Mouse (Mus musculus): ENCODE measurements around the gene Styk1.
"Not testable (repeated sequence)": the region's sequence is repeated elsewhere in the genome, so short reads cannot be mapped to it uniquely, and the experiment has no call there.

The Styk1 gene

GRCm38 (mm10) chr6:131292991-131293788 lies 60.2 kb downstream of the Styk1 start, which contains the start of gene Magohb:
Gene Magohb (minus strand): TSS chr6:131293244.
- DNase-seq (ENCODE audit: low read depth, low spot score), result peak; percentile 69

GRCm38 (mm10) chr6:131292276-131292990 lies 61.0 kb downstream of the Styk1 start:
- DNase-seq (ENCODE audit: low read depth, low spot score), result no peak

GRCm38 (mm10) chr6:131290430-131290829 lies 63.0 kb downstream of the Styk1 start:
- no peak for DNase-seq (ENCODE audit: low read depth, low spot score)

GRCm38 (mm10) chr6:131278160-131278559 lies 75.2 kb downstream of the Styk1 start:
- not testable (repeated sequence) for DNase-seq (ENCODE audit: low read depth, low spot score)

GRCm38 (mm10) chr6:131276659-131277058 lies 76.7 kb downstream of the Styk1 start:
- no peak for DNase-seq (ENCODE audit: low read depth, low spot score)

- DNase-seq (ENCODE audit: low read depth, low spot score), result no peak
Observed at GRCm38 (mm10) chr6:131272311-131272710, 81.1 kb downstream of the Styk1 start.

- no peak for DNase-seq (ENCODE audit: low read depth, low spot score)
Observed at GRCm38 (mm10) chr6:131270312-131270711, 83.1 kb downstream of the Styk1 start.

GRCm38 (mm10) chr6:131269599-131269998 lies 83.8 kb downstream of the Styk1 start:
- DNase-seq (ENCODE audit: low read depth, low spot score), result no peak

GRCm38 (mm10) chr6:131264175-131264574 lies 89.2 kb downstream of the Styk1 start:
- no peak for DNase-seq (ENCODE audit: low read depth, low spot score)

- no peak for DNase-seq (ENCODE audit: low read depth, low spot score)
Observed at GRCm38 (mm10) chr6:131262778-131263177, 90.6 kb downstream of the Styk1 start.

- DNase-seq (ENCODE audit: low read depth, low spot score), result no peak
Observed at GRCm38 (mm10) chr6:131262009-131262408, 91.4 kb downstream of the Styk1 start.
